Mouse (Mus musculus) forebrain, embryonic 14.5 days (tissue): ENCODE results near the gene Nudt4. TPM values are rescaled to one million over a fixed set of nuclear protein-coding genes. Genes with fewer than 3 reads are reported as not detected.

Experiments
- ATAC-seq: fragments of 200-750 bp; cut with Nextera tagmentation; 2 replicates; pipeline ENCODE4 v1.8.0; 2017; ENCODE audit warnings: mild to moderate bottlenecking, moderate library complexity
- DNase-seq: peaks from one replicate; pipeline ENCODE4 v3.0.0-alpha.2; 2015; ENCODE audit warnings: low spot score
- H3K27ac ChIP-seq: fragments of 300-500 bp; sonication (generic); 2 replicates; pipeline ENCODE4 v1.5.1; 2014; ENCODE audit warnings: low read depth, mild to moderate bottlenecking, control low read depth, low read length, moderate library complexity
- H3K27me3 ChIP-seq: fragments of 300-500 bp; sonication (generic); replicated peaks from 2 replicates; pipeline ENCODE4 v1.6.1; 2014; ENCODE audit warnings: low read length, control low read depth, mixed read lengths; ENCODE audit not compliant: control insufficient read depth, insufficient read depth
- H3K36me3 ChIP-seq: fragments of 300-500 bp; sonication (generic); 2 replicates; pipeline ENCODE4 v1.6.1; 2014; ENCODE audit warnings: low read length, control low read depth; ENCODE audit not compliant: control insufficient read depth, insufficient read depth
- H3K4me1 ChIP-seq: fragments of 300-500 bp; sonication (generic); 2 replicates; pipeline ENCODE4 v1.6.1; 2014; ENCODE audit warnings: antibody characterized with exemption, low read length, control low read depth; ENCODE audit not compliant: control insufficient read depth, insufficient read depth
- H3K4me2 ChIP-seq: fragments of 300-500 bp; sonication (generic); 2 replicates; pipeline ENCODE4 v1.6.1; 2014; ENCODE audit warnings: mild to moderate bottlenecking, control low read depth, low read length
- H3K4me3 ChIP-seq: fragments of 300-500 bp; sonication (generic); 2 replicates; pipeline ENCODE4 v1.5.1; 2014; ENCODE audit warnings: low read depth, low read length, control low read depth
- H3K9ac ChIP-seq: fragments of 300-500 bp; sonication (generic); 2 replicates; pipeline ENCODE4 v1.6.1; 2014; ENCODE audit warnings: mild to moderate bottlenecking, low read length, control low read depth, moderate library complexity
- H3K9me3 ChIP-seq: fragments of 300-500 bp; sonication (generic); replicated peaks from 2 replicates; pipeline ENCODE4 v1.6.1; 2016; ENCODE audit warnings: low read length, control low read depth, mixed read lengths; ENCODE audit not compliant: control insufficient read depth
- WGBS: fragments of 180-500 bp; shearing (Covaris S2); extraction: QIAGEN DNeasy Blood & Tissue Kit; methylation state at CpG from one replicate; pipeline ENCODE4 v1.1.7; 2014; 5-methylcytosine and 5-hydroxymethylcytosine counted together
- polyA plus RNA-seq: library from polyadenylated mRNA; unstranded; fragments of >200 nt; fragmentation: Nextera tagmentation; extraction: Ambion mirVana; gene quantifications from 2 replicates; pipeline ENCODE4 v1.2.1, GENCODE M21; 2014

The Nudt4 gene
- polyA plus RNA-seq, 1 experiment from 2014 or later, result 85.0 TPM

DNA sequence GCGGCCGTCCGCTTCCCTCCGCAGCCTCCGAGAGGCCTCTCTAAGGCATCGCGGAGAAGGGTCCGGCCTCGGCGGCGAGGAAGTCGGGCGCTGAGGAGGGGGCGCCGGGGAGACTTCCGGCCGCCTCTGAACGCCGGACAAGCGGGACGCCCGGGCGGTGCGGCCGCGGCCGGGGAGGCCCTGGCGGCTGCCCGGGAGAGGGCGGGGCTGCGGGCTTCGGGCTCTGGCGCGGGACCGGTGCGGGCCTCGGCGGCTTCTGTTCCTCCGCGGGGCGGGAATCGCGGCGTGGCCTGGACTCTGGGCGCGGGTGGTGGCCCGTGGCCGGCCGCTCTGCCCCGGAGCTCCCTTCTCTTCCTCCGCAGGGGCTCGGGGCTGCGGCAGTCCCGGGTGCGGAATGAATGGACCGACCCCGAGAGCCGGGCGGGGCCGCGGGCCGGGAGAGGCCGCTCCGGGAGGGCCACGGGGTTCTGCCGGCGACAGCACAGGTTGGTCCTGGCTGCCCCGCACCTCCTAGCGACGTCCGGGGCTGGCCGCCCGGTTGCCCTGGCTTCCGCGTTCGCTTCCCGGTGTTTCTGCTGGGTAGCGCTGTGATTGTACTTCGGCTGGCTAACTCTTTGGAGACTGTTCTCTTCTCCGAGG lies 48.5 kb downstream of the Nudt4 start:
- ATAC-seq (peak; percentile 69), DNase-seq (no peak)
- peak overlapping the region; percentile 95 for H3K27ac ChIP-seq
- H3K9me3 ChIP-seq, result no peaks in the 10 kb centered on the region
- no peaks in the 10 kb centered on the region; the same call in 1 of the 2 replicates for H3K36me3 ChIP-seq
- peak overlapping the region; percentile 97 for H3K9ac ChIP-seq
- H3K4me3 ChIP-seq, result peak overlapping the region; percentile 97
- peaks cover 9% of the 10 kb centered on the region for H3K4me1 ChIP-seq
- no peaks in the 10 kb centered on the region for H3K27me3 ChIP-seq
- peak overlapping the region; percentile 83 for H3K4me2 ChIP-seq
- 1% methylated on average over 34 of the region's 80 CpGs for WGBS

DNA sequence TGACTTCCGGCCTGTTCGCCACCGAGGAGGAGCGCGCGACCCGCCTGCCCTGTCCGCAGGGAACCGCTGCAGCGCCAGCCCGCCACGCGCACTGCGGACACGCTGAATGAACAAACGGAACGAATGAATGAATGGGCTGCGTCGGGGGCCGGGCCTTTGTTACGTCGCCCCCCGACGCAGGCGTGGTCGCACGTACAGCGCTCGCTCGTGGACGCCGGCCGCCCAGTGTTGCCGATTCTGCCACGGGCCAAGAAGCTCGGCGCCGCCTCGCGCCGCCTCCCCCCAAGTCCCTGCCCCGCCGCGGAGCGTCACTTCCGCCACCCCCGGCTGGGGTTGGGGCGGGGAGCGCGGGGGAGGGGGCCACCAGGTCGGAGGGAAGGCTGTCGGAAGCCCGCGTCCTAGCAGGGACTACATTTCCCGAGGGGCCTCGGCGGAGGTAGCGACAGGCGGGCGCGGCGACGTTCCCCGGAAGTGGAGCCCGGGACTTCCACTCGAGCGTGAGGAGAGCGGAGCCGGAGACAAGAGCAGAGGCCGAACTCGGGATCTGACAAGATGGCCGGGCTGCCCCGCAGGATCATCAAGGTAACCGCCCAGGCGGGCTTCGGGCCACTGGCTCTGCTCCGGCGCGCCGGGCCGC lies 49.2 kb downstream of the Nudt4 start, which contains the start of gene Ube2n:
Gene Ube2n, plus strand, starts transcription at position 490 of the 637 bp plus-strand sequence.
- peak; percentile 97 for ATAC-seq
- Histone ChIP-seq H3K4me2 (peak within 1 kb of the TSS; percentile 83), H3K4me1 (peaks cover 9% of the 10 kb centered on the region), H3K9ac (peak within 1 kb of the TSS; percentile 97), H3K27ac (peak within 1 kb of the TSS; percentile 95), H3K4me3 (peak within 1 kb of the TSS; percentile 97), H3K36me3 (no peaks in the 10 kb centered on the region; the same call in 1 of the 2 replicates), H3K27me3 (no peaks in the 10 kb centered on the region), H3K9me3 (no peaks in the 10 kb centered on the region)
- WGBS, result under 1% methylated on average over 60 of the region's 81 CpGs
- DNase-seq, result peak; percentile 98

DNA sequence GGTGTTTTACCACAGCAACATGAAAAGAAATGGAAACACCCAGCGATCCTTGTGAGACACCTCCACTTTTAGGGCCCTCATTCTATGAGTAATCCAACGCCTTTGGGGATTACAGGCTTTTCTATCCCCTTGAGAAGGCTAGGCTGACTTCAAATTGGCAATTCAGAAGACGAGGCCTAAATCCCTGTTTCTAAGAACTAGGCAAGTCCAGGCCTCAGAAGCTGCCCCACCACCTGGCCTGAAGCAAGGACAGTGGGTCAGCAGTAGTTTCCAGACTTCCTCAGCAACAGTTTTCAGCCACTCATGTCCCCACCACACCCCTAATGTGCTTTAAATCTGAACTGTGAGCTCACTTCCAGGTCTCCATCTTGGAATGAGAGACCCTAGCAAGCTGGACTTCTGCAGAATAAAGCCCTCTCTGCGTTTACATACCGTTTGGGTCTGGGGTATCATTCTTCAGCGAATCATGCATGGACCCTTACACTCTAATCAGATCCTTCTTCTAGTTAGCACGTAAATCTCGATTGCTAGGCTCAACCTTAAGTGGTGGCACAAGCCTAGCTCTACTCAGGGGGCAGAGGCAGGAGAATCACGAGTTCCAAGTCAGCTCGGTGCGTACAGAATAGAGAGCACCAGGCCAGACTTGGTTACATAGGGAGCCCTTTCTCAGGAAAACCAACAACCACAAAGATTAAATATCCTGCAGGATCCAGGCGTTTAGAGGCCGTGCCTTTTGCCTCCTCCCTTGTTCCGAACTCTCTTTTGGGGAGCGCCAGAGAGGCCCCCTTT lies 50.0 kb downstream of the Nudt4 start:
- no peaks in the 10 kb centered on the region for H3K9me3 ChIP-seq
- H3K27ac ChIP-seq, result peak overlapping the region; percentile 95
- ATAC-seq (peak; percentile 5), DNase-seq (peak; percentile 44)
- peak overlapping the region; percentile 97 for H3K9ac ChIP-seq
- H3K36me3 ChIP-seq, result no peaks in the 10 kb centered on the region
- WGBS, result 32% methylated on average over 15 of the region's 15 CpGs
- H3K4me3 ChIP-seq, result peak overlapping the region; percentile 97
- no peaks in the 10 kb centered on the region for H3K27me3 ChIP-seq
- peaks cover 9% of the 10 kb centered on the region for H3K4me1 ChIP-seq
- H3K4me2 ChIP-seq, result peak overlapping the region; percentile 53

DNA sequence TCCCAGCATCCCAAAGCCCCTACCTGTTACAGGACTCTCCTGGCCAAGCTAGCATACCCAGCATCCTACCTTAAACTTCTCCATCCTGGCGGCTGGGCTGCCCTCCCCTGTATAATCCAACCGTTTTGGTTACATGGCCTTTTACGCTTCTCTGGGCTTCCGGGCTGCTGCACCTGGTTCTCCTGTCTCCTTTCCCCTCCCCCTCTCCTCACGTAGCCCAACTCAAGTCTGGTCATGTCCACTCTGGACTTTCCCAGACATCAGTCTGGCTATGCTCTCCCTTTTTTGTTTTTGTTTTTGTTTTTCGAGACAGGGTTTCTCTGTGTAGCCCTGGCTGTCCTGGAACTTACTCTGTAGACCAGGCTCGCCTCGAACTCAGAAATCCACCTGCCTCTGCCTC lies 51.3 kb downstream of the Nudt4 start:
- H3K9me3 ChIP-seq, result no peaks in the 10 kb centered on the region
- H3K4me2 ChIP-seq, result no peak overlapping the region
- ATAC-seq, result no peak
- H3K27ac ChIP-seq, result no peak overlapping the region
- H3K9ac ChIP-seq, result no peak overlapping the region
- H3K27me3 ChIP-seq, result no peaks in the 10 kb centered on the region
- no peak for DNase-seq
- H3K4me3 ChIP-seq, result no peak overlapping the region
- no peaks in the 10 kb centered on the region for H3K36me3 ChIP-seq
- peaks cover 9% of the 10 kb centered on the region for H3K4me1 ChIP-seq
- WGBS, result 88% methylated on average over 8 of the region's 8 CpGs

DNA sequence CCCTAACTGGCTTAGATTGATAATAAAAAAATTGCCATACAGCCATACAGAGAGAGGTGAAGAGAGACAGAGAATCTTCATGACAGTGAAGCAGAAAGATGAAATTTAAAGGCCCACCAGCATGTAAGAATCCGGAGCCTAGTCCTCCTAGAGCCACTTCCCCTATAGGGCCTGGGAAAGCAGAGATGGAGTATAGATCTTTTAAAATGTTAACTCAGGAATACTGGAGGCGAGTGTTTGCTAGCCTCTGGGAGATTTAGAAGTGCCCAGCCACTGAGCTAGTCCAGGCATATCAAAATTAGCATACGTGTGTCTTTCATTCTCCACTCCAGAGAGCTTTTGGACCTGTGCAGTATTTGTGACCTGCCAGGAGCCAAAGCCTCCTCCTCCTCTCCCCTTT lies 54.7 kb downstream of the Nudt4 start:
- Histone ChIP-seq H3K4me3 (no peak overlapping the region), H3K27me3 (no peaks in the 10 kb centered on the region), H3K4me2 (no peak overlapping the region), H3K9me3 (no peaks in the 10 kb centered on the region), H3K4me1 (0 out of 2 replicates have a peak, but pooled peaks cover 3% of the 10 kb centered on the region), H3K36me3 (no peaks in the 10 kb centered on the region), H3K9ac (no peak overlapping the region), H3K27ac (no peak overlapping the region)
- WGBS, result 74% methylated on average over 3 of the region's 3 CpGs
- no peak for ATAC-seq
- no peak for DNase-seq

DNA sequence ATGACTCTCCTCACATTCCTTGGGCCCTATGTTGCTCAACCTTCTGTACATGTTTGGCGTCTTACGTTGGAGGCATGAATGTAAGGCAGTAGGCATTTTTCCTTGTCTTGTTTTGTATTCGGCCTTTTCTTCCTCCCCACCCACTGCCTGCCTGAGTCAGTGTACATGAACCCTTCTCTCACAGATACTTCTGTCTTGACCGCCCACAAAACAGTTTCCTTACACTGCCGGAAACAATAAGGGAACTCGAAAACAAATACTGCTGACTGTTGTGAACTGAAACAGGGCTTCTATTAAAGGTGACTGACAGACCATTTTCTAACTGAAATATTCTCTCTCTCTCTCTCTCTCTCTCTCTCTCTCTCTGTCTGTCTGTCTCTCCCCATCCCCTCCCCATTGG lies 55.2 kb downstream of the Nudt4 start:
- ATAC-seq (no peak), DNase-seq (no peak)
- Histone ChIP-seq H3K4me1 (no peaks in the 10 kb centered on the region), H3K4me2 (no peak overlapping the region), H3K9ac (no peak overlapping the region), H3K27me3 (no peaks in the 10 kb centered on the region), H3K9me3 (no peaks in the 10 kb centered on the region), H3K27ac (no peak overlapping the region), H3K36me3 (no peaks in the 10 kb centered on the region), H3K4me3 (no peak overlapping the region)
- WGBS, result 77% methylated on average over 6 of the region's 6 CpGs

DNA sequence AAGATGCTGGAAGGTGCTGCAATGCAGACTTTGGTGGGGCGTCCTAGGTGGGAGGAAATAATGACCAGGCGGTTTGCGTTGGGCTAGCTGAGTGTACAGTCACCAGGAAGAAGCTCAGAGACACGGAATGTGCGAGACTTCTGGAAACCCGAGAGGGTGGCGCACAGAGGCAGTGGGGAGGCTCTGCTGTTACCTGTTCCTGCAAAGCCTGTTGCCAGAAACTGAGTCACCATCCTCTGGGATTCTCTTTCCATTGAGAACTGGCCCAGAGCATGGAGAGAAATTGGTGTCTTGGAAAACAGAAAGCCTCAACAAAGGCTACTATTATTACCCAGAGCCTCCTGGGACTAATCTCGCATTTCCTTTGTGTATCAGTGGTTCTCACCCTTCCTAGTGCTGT lies 55.8 kb downstream of the Nudt4 start:
- no peak overlapping the region for H3K4me3 ChIP-seq
- no peak overlapping the region for H3K27ac ChIP-seq
- H3K27me3 ChIP-seq, result no peaks in the 10 kb centered on the region
- 83% methylated on average over 8 of the region's 8 CpGs for WGBS
- H3K9ac ChIP-seq, result no peak overlapping the region
- H3K9me3 ChIP-seq, result no peaks in the 10 kb centered on the region
- DNase-seq (no peak), ATAC-seq (no peak)
- H3K4me2 ChIP-seq, result no peak overlapping the region
- no peaks in the 10 kb centered on the region for H3K4me1 ChIP-seq
- no peaks in the 10 kb centered on the region for H3K36me3 ChIP-seq

DNA sequence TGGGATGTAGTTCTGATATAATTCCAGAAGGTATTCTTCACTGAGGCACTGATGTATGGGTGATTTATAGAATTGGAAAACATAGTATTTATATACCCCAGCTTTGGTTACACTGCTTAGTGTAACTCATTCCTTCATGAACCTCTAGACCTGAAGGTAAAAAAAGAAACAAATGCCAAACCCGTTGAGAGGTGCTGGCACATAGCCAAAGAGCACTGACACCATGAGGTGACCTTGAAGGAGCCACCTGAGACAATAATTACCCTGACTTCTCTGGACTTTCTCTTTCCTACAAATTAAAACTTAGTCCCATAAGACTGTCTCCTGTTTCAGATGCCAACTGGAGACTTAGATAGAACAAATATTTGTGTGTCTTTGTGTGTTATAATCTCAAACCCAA lies 59.6 kb downstream of the Nudt4 start:
- Histone ChIP-seq H3K27ac (no peak overlapping the region), H3K36me3 (no peaks in the 10 kb centered on the region), H3K9ac (no peak overlapping the region), H3K4me2 (no peak overlapping the region), H3K4me3 (no peak overlapping the region), H3K9me3 (no peaks in the 10 kb centered on the region), H3K4me1 (peaks cover 8% of the 10 kb centered on the region; the same call in 1 of the 2 replicates), H3K27me3 (no peaks in the 10 kb centered on the region)
- WGBS, result 43% methylated on average over 1 of the region's 1 CpGs
- no peak for ATAC-seq
- DNase-seq, result no peak
